Mouse (Mus musculus) liver, embryonic 14.5 days (tissue): Measurements from ENCODE around the gene Arl3. TPM values are rescaled to one million over a fixed set of nuclear protein-coding genes. Genes with fewer than 3 reads are reported as not detected.

Experiments
- ATAC-seq: fragments of 200-750 bp; cut with Nextera tagmentation; 2 replicates; pipeline ENCODE4 v1.8.0; 2017; ENCODE audit warnings: moderate number of reproducible peaks, mild to moderate bottlenecking, moderate library complexity; ENCODE audit not compliant: insufficient read depth
- DNase-seq, 3 experiments: peaks; one replicate each; pipeline ENCODE4 v3.0.0-alpha.2; 2012 to 2013; ENCODE audit warnings: low read depth in 3 of 3, low spot score in 3 of 3
- H3K27ac ChIP-seq: fragments of 300-500 bp; sonication (generic); 2 replicates; pipeline ENCODE4 v1.5.1; 2014; ENCODE audit warnings: moderate library complexity, mild to moderate bottlenecking, control low read depth, inconsistent platforms
- H3K27me3 ChIP-seq: fragments of 300-500 bp; sonication (generic); 2 replicates; pipeline ENCODE4 v1.6.1; 2014; ENCODE audit warnings: mild to moderate bottlenecking, low read length, moderate library complexity; ENCODE audit not compliant: control insufficient read depth, insufficient read depth
- H3K36me3 ChIP-seq: fragments of 300-500 bp; sonication (generic); replicated peaks from 2 replicates; pipeline ENCODE4 v1.6.1; 2014; ENCODE audit warnings: low read depth; ENCODE audit not compliant: control insufficient read depth, insufficient read depth
- H3K4me1 ChIP-seq, 2 experiments: fragments of 200-500 bp in 1 of 2; fragments of 300-500 bp in 1 of 2; sonication (generic) in 1 of 2; replicated peaks; 2 replicates each; pipeline ENCODE4 v1.6.1; 2012 to 2014; ENCODE audit warnings: antibody characterized with exemption in 1 of 2, inconsistent platforms in 1 of 2, low read length in 1 of 2; ENCODE audit not compliant: control insufficient read depth in 2 of 2, insufficient read depth in 2 of 2
- H3K4me2 ChIP-seq: fragments of 300-500 bp; sonication (generic); 2 replicates; pipeline ENCODE4 v1.6.1; 2014; ENCODE audit warnings: low read depth, mild to moderate bottlenecking, control low read depth, moderate library complexity
- H3K4me3 ChIP-seq, 2 experiments: fragments of 200-500 bp in 1 of 2; fragments of 300-500 bp in 1 of 2; sonication (generic) in 1 of 2; 2 replicates each; pipeline ENCODE4 v1.5.1; 2012 to 2014; ENCODE audit warnings: low read depth in 2 of 2, low read length in 2 of 2, mild to moderate bottlenecking in 2 of 2, control low read depth in 1 of 2, inconsistent platforms in 1 of 2, moderate library complexity in 1 of 2; ENCODE audit not compliant: insufficient read depth in 1 of 2
- H3K9ac ChIP-seq: fragments of 300-500 bp; sonication (generic); replicated peaks from 2 replicates; pipeline ENCODE4 v1.6.1; 2014; ENCODE audit warnings: mild to moderate bottlenecking, control low read depth, moderate library complexity
- H3K9me3 ChIP-seq: fragments of 300-500 bp; sonication (generic); 2 replicates; pipeline ENCODE4 v1.6.1; 2016; ENCODE audit warnings: low read length, mixed read lengths; ENCODE audit not compliant: control insufficient read depth
- CTCF ChIP-seq: IDR thresholded peaks from 2 replicates; pipeline ENCODE4 v1.5.1; 2016; ENCODE audit warnings: antibody characterized with exemption, low read depth, control low read depth
- EP300 ChIP-seq: IDR thresholded peaks from 2 replicates; pipeline ENCODE4 v1.6.1; 2016; ENCODE audit warnings: antibody characterized with exemption, low read depth
- WGBS: fragments of 180-500 bp; shearing (Covaris S2); extraction: QIAGEN DNeasy Blood & Tissue Kit; methylation state at CpG from one replicate; pipeline ENCODE4 v1.1.7; 2014; ENCODE audit not compliant: insufficient replicate concordance; 5-methylcytosine and 5-hydroxymethylcytosine counted together
- polyA plus RNA-seq, 2 experiments: library from polyadenylated mRNA; depleted of rRNA in 1 of 2; stranded (reverse) in 1 of 2; unstranded in 1 of 2; fragments of >200 nt; fragmentation: Nextera tagmentation in 1 of 2; extraction: Ambion mirVana in 1 of 2; gene quantifications; 2 replicates each; pipeline versions ENCODE4 v1.2.1 to v1.2.3; 2012 to 2014

The Arl3 gene
- polyA plus RNA-seq, 2 experiments = 17.1 to 27.6 TPM

- no peaks in the 10 kb centered on the region for H3K27me3 ChIP-seq
- peaks cover 25 to 34% of the 10 kb centered on the region in 2 experiments for H3K4me1 ChIP-seq
- peak overlapping the region; percentile 95 for H3K27ac ChIP-seq
- DNase-seq (peak; percentile 72 to 79 (median 72)), ATAC-seq (peak; percentile 29)
- peaks cover 13% of the 10 kb centered on the region for H3K36me3 ChIP-seq
- WGBS = 1% methylated on average over 53 of the region's 53 CpGs
- H3K9me3 ChIP-seq = no peaks in the 10 kb centered on the region
- peak overlapping the region; percentile 82 for H3K4me2 ChIP-seq
- TF ChIP-seq CTCF (peak; percentile 83), EP300 (0 out of 2 replicates have a peak, but pooled peaks have one; percentile 58)
- peak overlapping the region; percentile 87 for H3K9ac ChIP-seq
- H3K4me3 ChIP-seq = peak overlapping the region; percentile 72 to 79
These were observed 70.4 kb downstream of the Arl3 start for GRCm38 (mm10) chr19:46502471-46503166.

- DNase-seq (peak in 1 of 3 experiments; percentile 32), ATAC-seq (peak; percentile 5; the same call in 1 of the 2 replicates)
- H3K9me3 ChIP-seq = no peaks in the 10 kb centered on the region
- H3K27ac ChIP-seq = peak overlapping the region; percentile 95
- H3K4me1 ChIP-seq = peaks cover 25 to 31% of the 10 kb centered on the region in 2 experiments
- no peaks in the 10 kb centered on the region for H3K27me3 ChIP-seq
- WGBS = under 1% methylated on average over 46 of the region's 46 CpGs
- peaks cover 10% of the 10 kb centered on the region for H3K36me3 ChIP-seq
- peak overlapping the region; percentile 72 to 79 for H3K4me3 ChIP-seq
- H3K4me2 ChIP-seq = peak overlapping the region; percentile 82
- H3K9ac ChIP-seq = peak overlapping the region; percentile 87
- no peak for TF ChIP-seq CTCF
- TF ChIP-seq EP300 = no peak
These were observed 70.9 kb downstream of the Arl3 start for GRCm38 (mm10) chr19:46502069-46502455.

GRCm38 (mm10) chr19:46501401-46502068, 71.5 kb downstream of the Arl3 start, which contains the start of gene Trim8:
TSS of gene Trim8 (plus strand) at chr19:46501702.
- DNase-seq (peak in 1 of 3 experiments; percentile 65), ATAC-seq (peak; percentile 3; the same call in 1 of the 2 replicates)
- Histone ChIP-seq H3K27me3 (no peaks in the 10 kb centered on the region), H3K36me3 (peaks cover 4% of the 10 kb centered on the region), H3K27ac (peak within 1 kb of the TSS; percentile 95), H3K4me3 (peak within 1 kb of the TSS; percentile 76 to 79), H3K9me3 (no peaks in the 10 kb centered on the region), H3K4me2 (peak within 1 kb of the TSS; percentile 82), H3K9ac (peak within 1 kb of the TSS; percentile 87), H3K4me1 (peaks cover 25 to 28% of the 10 kb centered on the region in 2 experiments)
- WGBS = under 1% methylated on average over 60 of the region's 64 CpGs
- TF ChIP-seq EP300 (no peak), CTCF (no peak)

GRCm38 (mm10) chr19:46500581-46501341, 72.2 kb downstream of the Arl3 start:
- H3K4me1 ChIP-seq = peaks cover 19 to 21% of the 10 kb centered on the region in 2 experiments
- WGBS = under 1% methylated on average over 50 of the region's 50 CpGs

More at GRCm38 (mm10) chr19:46500581-46501341, 72.2 kb downstream of the Arl3 start:
- DNase-seq = no peak
- Histone ChIP-seq H3K36me3 (peaks cover 2% of the 10 kb centered on the region), H3K4me2 (peak overlapping the region; percentile 82), H3K27ac (peak overlapping the region; percentile 95), H3K4me3 (peak overlapping the region; percentile 76 to 79), H3K9ac (peak overlapping the region; percentile 87), H3K9me3 (no peaks in the 10 kb centered on the region), H3K27me3 (no peaks in the 10 kb centered on the region)
- no peak for ATAC-seq
- no peak for TF ChIP-seq EP300
- TF ChIP-seq CTCF = no peak
